Mouse (Mus musculus): ENCODE measurements around the gene Pdzk1ip1. TPM values are rescaled to one million over a fixed set of nuclear protein-coding genes. Genes with fewer than 3 reads are reported as not detected.

Pdzk1ip1 gene
- polyA plus RNA-seq, 1 experiment from 2014 or later: 1.7 TPM

- Histone ChIP-seq H3K4me2 (ENCODE audit: low read depth, low read length) (peak overlapping the region; percentile 44; the same call in 1 of the 2 replicates), H3K36me3 (ENCODE audit: control insufficient read depth, insufficient read depth) (no peaks in the 10 kb centered on the region), H3K9me3 (replicated peaks; ENCODE audit: control insufficient read depth, low read length) (no peaks in the 10 kb centered on the region), H3K4me1 (ENCODE audit: control insufficient read depth, insufficient read depth, low read length) (peaks cover 8% of the 10 kb centered on the region), H3K27me3 (ENCODE audit: control insufficient read depth, insufficient read depth, low read length) (peaks cover 16% of the 10 kb centered on the region), H3K4me3 (ENCODE audit: low read length) (peak overlapping the region; percentile 15; the same call in 1 of the 2 replicates), H3K27ac (ENCODE audit: low read length) (no peak overlapping the region), H3K9ac (ENCODE audit: low read length) (no peak overlapping the region)
- ATAC-seq (replicated peaks; ENCODE audit: extremely low read depth, insufficient read depth, low FRiP score): no peak
- WGBS: 1% methylated on average over 5 of the region's 5 CpGs
Measured at GRCm38 (mm10) chr4:115133085-115133484, 44.6 kb downstream of the Pdzk1ip1 start.

GRCm38 (mm10) chr4:115133621-115134295 is 45.2 kb downstream of the Pdzk1ip1 start, which contains the start of gene Cyp4x1:
TSS of gene Cyp4x1 (minus strand) at chr4:115134281.
- Histone ChIP-seq H3K36me3 (ENCODE audit: control insufficient read depth, insufficient read depth) (no peaks in the 10 kb centered on the region), H3K4me2 (ENCODE audit: low read depth, low read length) (peak within 1 kb of the TSS; percentile 44), H3K27me3 (ENCODE audit: control insufficient read depth, insufficient read depth, low read length) (peaks cover 16% of the 10 kb centered on the region), H3K9me3 (replicated peaks; ENCODE audit: control insufficient read depth, low read length) (no peaks in the 10 kb centered on the region), H3K4me3 (ENCODE audit: low read length) (peak within 1 kb of the TSS; percentile 15), H3K9ac (ENCODE audit: low read length) (no peak within 1 kb of the TSS), H3K4me1 (ENCODE audit: control insufficient read depth, insufficient read depth, low read length) (peaks cover 8% of the 10 kb centered on the region), H3K27ac (ENCODE audit: low read length) (no peak within 1 kb of the TSS)
- ATAC-seq (replicated peaks; ENCODE audit: extremely low read depth, insufficient read depth, low FRiP score): no peak
- 2% methylated on average over 29 of the region's 29 CpGs for WGBS

DNA sequence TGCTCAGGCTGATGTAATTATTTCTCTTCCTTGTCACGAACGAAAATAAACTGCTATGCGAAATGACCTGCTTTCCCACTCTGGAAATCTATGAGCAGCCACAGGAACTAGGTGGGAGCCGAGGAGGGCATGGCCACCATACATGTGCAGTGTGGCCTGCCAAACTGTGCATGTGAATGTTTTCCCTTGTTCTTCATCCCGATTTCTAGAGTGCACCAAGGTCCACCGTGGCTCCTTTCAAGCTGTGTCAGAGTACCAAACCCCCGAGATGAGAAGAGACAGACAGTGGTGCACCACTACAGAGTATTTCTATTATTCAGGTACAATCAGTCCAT is 45.8 kb downstream of the Pdzk1ip1 start:
- Histone ChIP-seq H3K27me3 (ENCODE audit: control insufficient read depth, insufficient read depth, low read length) (peaks cover 16% of the 10 kb centered on the region), H3K9me3 (replicated peaks; ENCODE audit: control insufficient read depth, low read length) (no peaks in the 10 kb centered on the region), H3K36me3 (ENCODE audit: control insufficient read depth, insufficient read depth) (no peaks in the 10 kb centered on the region), H3K9ac (ENCODE audit: low read length) (no peak overlapping the region), H3K27ac (ENCODE audit: low read length) (no peak overlapping the region), H3K4me2 (ENCODE audit: low read depth, low read length) (peak overlapping the region; percentile 44), H3K4me1 (ENCODE audit: control insufficient read depth, insufficient read depth, low read length) (peaks cover 8% of the 10 kb centered on the region), H3K4me3 (ENCODE audit: low read length) (no peak overlapping the region)
- no peak for ATAC-seq (replicated peaks; ENCODE audit: extremely low read depth, insufficient read depth, low FRiP score)
- 20% methylated on average over 7 of the region's 7 CpGs for WGBS

Other genes with a start within 250 kb of the Pdzk1ip1 start
- 0.07 TPM in 1 of 2 replicates, not detected in the other for gene Foxd2, start 179.8 kb upstream of the Pdzk1ip1 start, polyA plus RNA-seq (2015; fragmentation: Nextera tagmentation; extraction: Ambion mirVana)
- gene Foxe3, start 162.7 kb upstream of the Pdzk1ip1 start, polyA plus RNA-seq (2015; fragmentation: Nextera tagmentation; extraction: Ambion mirVana): not detected in 2 replicates
- gene Cmpk1, start 101.5 kb upstream of the Pdzk1ip1 start, polyA plus RNA-seq (2015; fragmentation: Nextera tagmentation; extraction: Ambion mirVana): 57.2 and 61.6 TPM in 2 replicates
- gene Stil, start 88.5 kb upstream of the Pdzk1ip1 start, polyA plus RNA-seq (2015; fragmentation: Nextera tagmentation; extraction: Ambion mirVana): 7.7 and 8.3 TPM in 2 replicates
- gene Tal1, start 32.3 kb upstream of the Pdzk1ip1 start, polyA plus RNA-seq (2015; fragmentation: Nextera tagmentation; extraction: Ambion mirVana): 0.89 and 1.3 TPM in 2 replicates
- gene Cyp4x1, start 45.6 kb downstream of the Pdzk1ip1 start, polyA plus RNA-seq (2015; fragmentation: Nextera tagmentation; extraction: Ambion mirVana): not detected in 2 replicates
- gene Cyp4a29, start 153.4 kb downstream of the Pdzk1ip1 start, polyA plus RNA-seq (2015; fragmentation: Nextera tagmentation; extraction: Ambion mirVana): not detected in 2 replicates
- not detected in 2 replicates for gene Cyp4a12a, start 210.3 kb downstream of the Pdzk1ip1 start, polyA plus RNA-seq (2015; fragmentation: Nextera tagmentation; extraction: Ambion mirVana)

Data from heart, embryonic 16.5 days (tissue).